Mouse (Mus musculus) MEL (cell line): ENCODE measurements around the gene Tceal8. TPM values are rescaled to one million over a fixed set of nuclear protein-coding genes. Genes with fewer than 3 reads are reported as not detected.

Experiments used
- DNase-seq: peaks from one replicate; pipeline ENCODE4 v3.0.0; 2011; ENCODE audit warnings: low read depth, low spot score
- H3K27ac ChIP-seq: 2 replicates; pipeline ENCODE4 v1.5.1; 2012; ENCODE audit warnings: low read depth, mild to moderate bottlenecking, control low read depth, low read length, moderate library complexity; ENCODE audit not compliant: control insufficient read depth
- H3K27me3 ChIP-seq, 2 experiments: fragments of 150-350 bp in 1 of 2; sonication (generic) in 1 of 2; 2 replicates each; pipeline ENCODE4 v1.6.1; 2012; ENCODE audit warnings: low read length in 2 of 2, mild to moderate bottlenecking in 2 of 2, improper control_type of control experiment in 1 of 2, moderate library complexity in 1 of 2; ENCODE audit not compliant: insufficient read depth in 2 of 2, control insufficient read depth in 1 of 2
- H3K36me3 ChIP-seq, 2 experiments: 2 replicates each; pipeline ENCODE4 v1.6.1; 2012 to 2014; ENCODE audit warnings: low read length in 2 of 2, improper control_type of control experiment in 1 of 2, inconsistent platforms in 1 of 2, mild to moderate bottlenecking in 1 of 2; ENCODE audit not compliant: insufficient read depth in 2 of 2, control insufficient read depth in 1 of 2
- H3K4me1 ChIP-seq, 2 experiments: fragments of 150-350 bp in 1 of 2; sonication (generic) in 1 of 2; 2 replicates each; pipeline ENCODE4 v1.6.1; 2012; ENCODE audit warnings: low read length in 2 of 2, improper control_type of control experiment in 1 of 2, mild to moderate bottlenecking in 1 of 2; ENCODE audit not compliant: insufficient read depth in 2 of 2, control insufficient read depth in 1 of 2
- H3K4me3 ChIP-seq, 2 experiments: fragments of 150-350 bp in 1 of 2; sonication (generic) in 1 of 2; 2 replicates each; pipeline ENCODE4 v1.5.1; 2012; ENCODE audit warnings: low read depth in 2 of 2, low read length in 2 of 2, mild to moderate bottlenecking in 2 of 2, moderate library complexity in 2 of 2, control low read depth in 1 of 2, improper control_type of control experiment in 1 of 2; ENCODE audit not compliant: control insufficient read depth in 1 of 2, insufficient read depth in 1 of 2
- H3K79me2 ChIP-seq: 2 replicates; pipeline ENCODE4 v1.6.1; 2012; ENCODE audit warnings: mild to moderate bottlenecking, low read length, moderate library complexity; ENCODE audit not compliant: control insufficient read depth, poor library complexity, insufficient read depth
- H3K9ac ChIP-seq: 2 replicates; pipeline ENCODE4 v1.6.1; 2012; ENCODE audit warnings: low read depth, mild to moderate bottlenecking, control low read depth, low read length, moderate library complexity; ENCODE audit not compliant: control insufficient read depth, poor library complexity, severe bottlenecking
- H3K9me3 ChIP-seq: fragments of 150-350 bp; sonication (generic); replicated peaks from 2 replicates; pipeline ENCODE4 v1.6.1; 2012; ENCODE audit warnings: mild to moderate bottlenecking, low read length, improper control_type of control experiment, moderate library complexity; ENCODE audit not compliant: insufficient read depth
- CHD2 ChIP-seq: IDR thresholded peaks from 2 replicates; pipeline ENCODE4 v1.6.1; 2011; ENCODE audit warnings: low read length, improper control_type of control experiment
- EP300 ChIP-seq, 2 experiments: IDR thresholded peaks; 2 replicates each; pipeline ENCODE4 v1.6.1; 2011; ENCODE audit warnings: improper control_type of control experiment in 2 of 2, low read length in 2 of 2, low read depth in 1 of 2, mild to moderate bottlenecking in 1 of 2
- ETS1 ChIP-seq: IDR thresholded peaks from 2 replicates; pipeline ENCODE4 v1.6.1; 2012; ENCODE audit warnings: low read depth, mild to moderate bottlenecking, inconsistent platforms, low read length, improper control_type of control experiment, moderate library complexity
- GATA1 ChIP-seq: IDR thresholded peaks from 2 replicates; pipeline ENCODE4 v1.6.1; 2011; ENCODE audit warnings: low read depth, low read length, improper control_type of control experiment
- HCFC1 ChIP-seq: IDR thresholded peaks from 2 replicates; pipeline ENCODE4 v1.6.1; 2012; ENCODE audit warnings: low read depth, mild to moderate bottlenecking, inconsistent platforms, low read length, improper control_type of control experiment, moderate library complexity
- MXI1 ChIP-seq: IDR thresholded peaks from 2 replicates; pipeline ENCODE4 v1.6.1; 2011; ENCODE audit warnings: mild to moderate bottlenecking, low read depth, low read length, improper control_type of control experiment
- MYB ChIP-seq: IDR thresholded peaks from 2 replicates; pipeline ENCODE4 v1.6.1; 2011; ENCODE audit warnings: mild to moderate bottlenecking, low read depth, low read length, improper control_type of control experiment
- NRF1 ChIP-seq: IDR thresholded peaks from 2 replicates; pipeline ENCODE4 v1.6.1; 2014; ENCODE audit warnings: low read depth, mild to moderate bottlenecking, inconsistent platforms, low read length, improper control_type of control experiment, moderate library complexity; ENCODE audit not compliant: poor library complexity, insufficient read depth, severe bottlenecking
- POLR2A ChIP-seq, 2 experiments: IDR thresholded peaks; 2 replicates each; pipeline ENCODE4 v1.6.1; 2011 to 2012; ENCODE audit warnings: low read length in 2 of 2, mild to moderate bottlenecking in 2 of 2, control low read depth in 1 of 2, improper control_type of control experiment in 1 of 2, low read depth in 1 of 2, moderate library complexity in 1 of 2; ENCODE audit not compliant: control insufficient read depth in 1 of 2, insufficient read depth in 1 of 2, poor library complexity in 1 of 2
- POLR2AphosphoS5 ChIP-seq: IDR thresholded peaks from 2 replicates; pipeline ENCODE4 v1.6.1; 2012; ENCODE audit warnings: low read depth, borderline replicate concordance, mild to moderate bottlenecking, inconsistent platforms, low read length, moderate library complexity, mixed read lengths
- RAD21 ChIP-seq: IDR thresholded peaks from 2 replicates; pipeline ENCODE4 v1.6.1; 2011; ENCODE audit warnings: mild to moderate bottlenecking, low read depth, low read length, improper control_type of control experiment
- SMC3 ChIP-seq: IDR thresholded peaks from 2 replicates; pipeline ENCODE4 v1.6.1; 2011; ENCODE audit warnings: low read depth, low read length, improper control_type of control experiment
- TBP ChIP-seq: IDR thresholded peaks from 2 replicates; pipeline ENCODE4 v1.8.0; 2011; ENCODE audit warnings: low read depth, low read length, improper control_type of control experiment
- TCF12 ChIP-seq: IDR thresholded peaks from 2 replicates; pipeline ENCODE4 v1.6.1; 2014; ENCODE audit warnings: low read depth, mild to moderate bottlenecking, inconsistent platforms, low read length, improper control_type of control experiment, moderate library complexity
- UBTF ChIP-seq: IDR thresholded peaks from 2 replicates; pipeline ENCODE4 v1.6.1; 2012; ENCODE audit warnings: low read depth, mild to moderate bottlenecking, inconsistent platforms, low read length, improper control_type of control experiment, moderate library complexity, borderline replicate concordance; ENCODE audit not compliant: insufficient read depth
- USF1 ChIP-seq: IDR thresholded peaks from 2 replicates; pipeline ENCODE4 v1.6.1; 2014; ENCODE audit warnings: low read depth, mild to moderate bottlenecking, inconsistent platforms, low read length, improper control_type of control experiment, moderate library complexity
- USF2 ChIP-seq, 2 experiments: IDR thresholded peaks; 2 replicates each; pipeline ENCODE4 v1.6.1; 2011 to 2012; ENCODE audit warnings: improper control_type of control experiment in 2 of 2, low read length in 2 of 2, borderline replicate concordance in 1 of 2, inconsistent platforms in 1 of 2, low read depth in 1 of 2, mild to moderate bottlenecking in 1 of 2; ENCODE audit not compliant: insufficient read depth in 1 of 2
- ZMIZ1 ChIP-seq: IDR thresholded peaks from 2 replicates; pipeline ENCODE4 v1.6.1; 2012; ENCODE audit warnings: low read depth, mild to moderate bottlenecking, inconsistent platforms, low read length, improper control_type of control experiment, moderate library complexity
- polyA plus RNA-seq, 2 experiments: library from polyadenylated mRNA; stranded (reverse) in 1 of 2; unstranded in 1 of 2; fragments of >175 nt in 1 of 2; fragments of >200 nt in 1 of 2; gene quantifications; 2 replicates each; pipeline versions ENCODE4 v1.2.1 to v1.2.4; 2012; ENCODE audit warnings: low replicate concordance in 2 of 2, low read depth in 1 of 2; ENCODE audit not compliant: insufficient read length in 2 of 2, insufficient read depth in 1 of 2, missing spikeins in 1 of 2
- total RNA-seq: library from RNA; depleted of rRNA; stranded (reverse); fragments of 300-350 nt; gene quantifications from 2 replicates; pipeline ENCODE4 v1.2.3, GENCODE M21; 2012

Gene Tceal8
- total and polyA plus RNA-seq, 3 experiments, result 26.9 to 759 (median 41.1) TPM

DNA sequence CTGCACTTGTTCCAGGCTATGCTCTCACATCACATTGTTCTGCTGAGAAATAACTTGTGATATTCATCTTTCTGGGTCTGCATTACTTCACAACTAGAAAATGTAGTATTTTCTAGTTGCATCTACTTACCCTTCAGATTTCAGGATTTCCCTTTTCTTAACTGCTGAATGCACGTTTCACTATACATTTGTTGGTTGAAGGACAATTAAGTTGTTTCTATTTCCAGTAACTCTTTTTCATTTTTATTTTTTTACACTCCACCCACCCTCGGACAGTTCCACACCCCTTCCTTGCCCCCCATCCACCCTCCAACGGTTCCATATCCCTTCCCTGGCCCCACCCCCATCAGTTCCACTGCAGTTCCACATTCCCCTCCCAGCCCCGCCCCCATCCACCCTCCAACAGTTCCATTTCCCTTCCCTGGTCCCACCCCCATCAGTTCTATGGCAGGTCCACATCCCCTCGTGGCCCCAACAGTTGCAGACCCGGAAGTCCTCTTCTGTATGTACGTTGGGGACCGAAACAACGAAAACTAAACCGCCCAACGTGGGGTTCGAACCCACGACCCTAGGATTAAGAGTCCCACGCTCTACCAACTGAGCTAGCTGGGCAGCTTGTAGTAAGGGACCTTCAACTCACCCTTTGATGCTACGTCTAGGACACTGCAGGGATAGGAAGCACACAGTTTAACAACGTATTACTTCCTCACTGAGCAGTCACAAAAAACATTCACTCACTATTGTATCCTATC, 23.2 kb upstream of the Tceal8 start (continued):
- TF ChIP-seq CHD2 (no peak), UBTF (no peak), MYB (peak; percentile 66), ZMIZ1 (no peak), EP300 (IDR thresholded peaks at IDR 0.05; ENCODE audit: low read depth in 1 of 2, low read length in 2 of 2) (peak in 1 of 2 experiments; percentile 55; a peak in 2 of 4 replicates), HCFC1 (peak; percentile 72; the same call in 1 of the 2 replicates), GATA1 (no peak), TCF12 (no peak), USF1 (no peak)

DNA sequence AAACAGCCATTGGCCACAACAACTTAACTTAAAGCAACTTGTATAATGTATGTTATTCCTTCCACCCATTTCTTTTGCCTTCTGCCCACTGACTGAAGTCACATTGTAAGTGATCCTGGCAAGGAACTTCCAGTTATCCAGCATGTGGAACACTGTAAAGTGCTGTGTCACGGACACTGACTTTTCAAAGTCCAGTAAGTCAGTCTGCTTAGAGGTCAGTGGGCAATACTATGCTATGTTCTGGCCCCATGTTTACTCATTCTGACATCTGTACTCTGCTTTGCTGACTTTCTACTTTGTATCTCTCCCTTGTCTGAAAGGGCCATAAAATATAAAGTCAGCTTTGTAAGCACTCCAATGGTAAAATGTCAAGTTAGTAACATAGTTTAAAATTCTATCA, 11.0 kb upstream of the Tceal8 start:
- H3K36me3 ChIP-seq, result no peaks in the 10 kb centered on the region; a peak in 1 of 4 replicates
- H3K27ac ChIP-seq, result no peak overlapping the region
- no peak for DNase-seq
- no peaks in the 10 kb centered on the region for H3K79me2 ChIP-seq
- no peaks in the 10 kb centered on the region for H3K4me1 ChIP-seq
- no peak for TF ChIP-seq MXI1
- no peak for TF ChIP-seq GATA1
- TF ChIP-seq ETS1, result no peak
- TF ChIP-seq POLR2AphosphoS5, result no peak
- TF ChIP-seq SMC3, result no peak
- no peak for TF ChIP-seq POLR2A (IDR thresholded peaks at IDR 0.05; ENCODE audit: control insufficient read depth in 1 of 2, insufficient read depth in 1 of 2, low read depth in 1 of 2, low read length in 2 of 2, poor library complexity in 1 of 2)
- no peak for TF ChIP-seq RAD21
- no peak for TF ChIP-seq NRF1
- TF ChIP-seq TBP, result no peak
- TF ChIP-seq HCFC1, result no peak
- TF ChIP-seq USF2 (IDR thresholded peaks at IDR 0.05; ENCODE audit: borderline replicate concordance in 1 of 2, insufficient read depth in 1 of 2, low read depth in 1 of 2, low read length in 2 of 2), result no peak
- H3K9ac ChIP-seq, result no peak overlapping the region
- no peak overlapping the region for H3K4me3 ChIP-seq
- no peaks in the 10 kb centered on the region for H3K9me3 ChIP-seq
- peaks cover 5 to 9% of the 10 kb centered on the region in 2 experiments for H3K27me3 ChIP-seq
